Mouse (Mus musculus): ENCODE results near the gene Syne1.

Gene Syne1

DNA sequence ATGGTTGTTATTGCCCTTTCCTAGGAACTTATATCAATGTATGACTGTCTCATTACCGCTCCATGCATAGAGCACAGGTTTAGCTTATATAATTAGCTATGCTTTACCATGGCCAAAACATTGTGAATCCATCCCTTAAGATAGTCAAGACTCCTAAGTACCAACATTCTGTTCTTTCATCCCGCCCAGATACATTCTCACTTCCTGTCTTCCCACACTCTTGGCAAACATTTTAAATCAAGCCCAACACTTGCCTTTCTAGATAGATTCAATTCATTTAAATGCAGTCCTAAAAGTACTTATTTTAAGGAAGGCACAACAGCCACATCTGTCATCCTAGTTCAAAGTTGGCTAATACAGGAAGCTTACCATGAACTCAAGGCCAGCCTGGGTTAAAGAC is 113.5 kb downstream of the Syne1 start:
- no peak for DNase-seq (ENCODE audit: low spot score)

DNA sequence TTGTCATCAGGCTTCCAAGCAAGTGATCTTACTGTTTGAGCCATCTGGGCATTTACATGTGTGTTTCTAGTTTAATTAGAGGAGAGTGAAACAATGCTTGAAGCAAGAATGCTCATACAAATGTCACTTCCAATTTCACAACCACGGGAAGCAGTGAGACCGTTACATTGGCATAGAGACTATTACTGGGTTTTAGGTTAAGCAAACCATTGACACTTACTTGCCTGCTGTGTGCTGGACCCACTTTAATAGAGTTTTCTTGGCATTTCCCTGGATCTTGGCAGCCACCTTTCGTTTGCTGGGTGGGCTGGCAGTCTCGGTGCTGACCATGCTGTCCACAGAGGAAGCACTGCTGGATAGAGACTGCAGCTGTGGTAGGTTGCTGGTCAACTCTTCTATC is 127.3 kb downstream of the Syne1 start:
- DNase-seq (ENCODE audit: low spot score), result no peak

DNA sequence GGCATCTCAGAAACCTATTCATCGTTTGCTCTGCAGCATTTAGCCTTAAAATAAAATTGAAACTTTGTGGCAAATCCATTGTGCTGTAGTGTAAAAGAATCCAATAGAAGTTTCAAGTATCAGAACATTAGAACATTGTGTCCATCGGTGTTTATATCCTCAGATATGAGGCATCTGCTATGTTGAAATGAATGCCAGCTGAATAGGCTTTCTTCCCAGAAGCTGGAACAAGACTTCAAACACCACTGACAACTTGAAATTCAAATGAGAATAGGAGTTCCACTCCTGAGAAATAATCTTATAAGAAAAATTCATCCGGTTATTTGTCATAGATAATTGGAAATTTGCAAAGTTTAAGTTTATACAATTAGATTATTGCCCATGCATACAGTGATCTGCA is 135.6 kb downstream of the Syne1 start:
- no peak for DNase-seq (ENCODE audit: low spot score)

DNA sequence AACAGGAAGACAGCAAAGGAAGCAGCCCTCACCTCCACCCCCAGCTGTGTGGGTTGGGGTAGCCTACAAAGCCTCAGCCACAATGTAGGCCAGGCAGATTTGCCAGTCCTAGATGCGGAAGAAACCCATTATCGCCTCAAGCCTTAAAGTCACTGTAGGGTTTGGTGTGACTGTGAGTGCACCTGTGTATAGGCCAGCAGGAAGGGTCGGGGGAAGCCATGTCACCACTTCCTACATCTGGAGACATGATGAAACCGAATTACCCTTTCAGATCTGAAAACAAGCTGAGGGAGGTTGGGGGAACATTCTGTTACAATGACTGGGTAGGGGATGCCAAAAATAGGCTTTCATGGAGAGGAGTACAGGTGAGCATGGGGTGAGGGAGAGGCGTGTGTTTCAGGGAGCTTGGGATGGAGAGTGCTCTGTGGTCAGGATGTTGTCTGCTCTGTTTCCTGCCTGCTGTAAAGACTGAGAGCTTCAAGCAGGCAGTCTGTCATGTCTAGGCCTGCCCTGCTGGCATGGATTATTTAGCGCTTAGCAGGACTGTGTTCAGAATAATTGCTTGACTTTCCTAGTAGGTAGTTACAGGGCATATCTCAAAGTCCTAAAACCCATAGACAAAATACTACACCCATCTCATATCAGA is 167.0 kb downstream of the Syne1 start:
- DNase-seq (ENCODE audit: low spot score), result no peak

DNA sequence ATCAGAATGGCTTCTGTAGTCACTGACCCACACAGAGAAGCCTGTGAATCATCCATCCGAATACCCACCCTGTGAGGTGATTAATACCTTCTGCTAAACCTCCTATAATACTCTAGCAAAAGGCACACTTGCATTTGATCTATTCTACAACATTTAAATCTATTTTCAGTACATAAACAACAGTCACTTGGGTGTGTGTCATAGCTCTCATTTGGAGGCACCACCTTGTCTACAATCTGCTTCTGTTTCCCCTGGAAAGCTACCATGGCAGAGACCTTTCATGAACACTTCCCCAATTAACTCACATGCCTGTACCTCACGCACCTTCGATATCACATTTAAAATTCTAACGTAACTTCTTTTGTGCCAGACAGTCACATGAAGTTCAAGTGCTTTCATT is 169.7 kb downstream of the Syne1 start:
- DNase-seq (ENCODE audit: low spot score), result no peak

DNA sequence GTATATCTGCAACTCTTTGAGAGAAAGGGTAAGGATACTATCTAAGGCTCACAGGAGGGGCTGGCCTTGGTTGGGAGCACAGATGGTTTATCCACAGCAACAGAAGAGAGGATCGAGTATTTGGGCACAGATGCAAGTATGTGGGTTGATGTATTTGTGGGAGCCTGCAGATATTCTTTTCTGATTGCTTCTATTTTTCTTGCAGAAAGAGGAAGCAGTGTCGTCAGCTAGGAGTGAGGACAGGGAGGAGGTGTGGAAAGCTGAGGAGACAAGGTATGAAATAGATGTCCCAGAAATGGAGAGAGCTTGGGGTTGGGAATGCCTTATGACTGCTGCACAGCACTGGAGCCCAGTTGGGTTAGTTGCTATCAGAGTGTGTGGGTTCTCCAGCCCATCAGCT is 172.3 kb downstream of the Syne1 start:
- no peak for DNase-seq (ENCODE audit: low spot score)

DNA sequence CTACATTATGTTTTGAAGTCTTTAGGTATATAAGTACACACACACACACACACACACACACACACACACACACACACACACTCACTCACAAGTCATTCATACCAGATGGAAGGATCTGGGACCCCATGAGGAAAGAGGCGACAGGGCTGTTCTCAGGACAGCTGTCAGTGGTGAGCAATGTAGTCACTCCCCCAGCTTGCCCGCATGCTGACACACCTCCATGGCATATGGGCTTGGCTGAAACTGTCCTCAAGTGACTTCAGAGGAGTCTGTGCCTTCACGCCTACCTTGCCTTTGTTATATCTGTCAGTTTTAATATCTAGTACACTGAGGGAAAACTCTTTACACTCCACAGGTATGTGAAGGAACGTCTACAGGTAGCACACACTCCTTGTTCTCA is 181.7 kb downstream of the Syne1 start:
- DNase-seq (ENCODE audit: low spot score), result no peak

DNA sequence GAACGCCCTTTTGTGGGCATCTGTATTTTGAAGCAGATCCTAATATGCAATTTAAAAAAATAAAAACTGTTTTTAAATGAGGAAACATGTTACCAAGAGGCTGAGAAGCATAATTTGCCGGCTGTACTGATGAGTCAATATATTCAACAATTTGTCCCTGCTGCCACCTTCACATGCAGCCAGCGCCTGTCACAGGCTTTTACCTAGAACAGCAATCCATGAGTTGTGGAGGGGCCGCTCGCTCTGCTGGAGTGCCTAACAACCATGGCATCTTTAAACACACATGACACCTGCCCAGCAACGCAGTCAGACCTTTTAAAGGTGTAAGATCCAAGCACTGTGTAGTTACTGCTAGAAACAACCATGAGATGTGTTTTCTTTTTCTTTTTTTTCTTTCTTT is 183.0 kb downstream of the Syne1 start:
- DNase-seq (ENCODE audit: low spot score), result no peak

DNA sequence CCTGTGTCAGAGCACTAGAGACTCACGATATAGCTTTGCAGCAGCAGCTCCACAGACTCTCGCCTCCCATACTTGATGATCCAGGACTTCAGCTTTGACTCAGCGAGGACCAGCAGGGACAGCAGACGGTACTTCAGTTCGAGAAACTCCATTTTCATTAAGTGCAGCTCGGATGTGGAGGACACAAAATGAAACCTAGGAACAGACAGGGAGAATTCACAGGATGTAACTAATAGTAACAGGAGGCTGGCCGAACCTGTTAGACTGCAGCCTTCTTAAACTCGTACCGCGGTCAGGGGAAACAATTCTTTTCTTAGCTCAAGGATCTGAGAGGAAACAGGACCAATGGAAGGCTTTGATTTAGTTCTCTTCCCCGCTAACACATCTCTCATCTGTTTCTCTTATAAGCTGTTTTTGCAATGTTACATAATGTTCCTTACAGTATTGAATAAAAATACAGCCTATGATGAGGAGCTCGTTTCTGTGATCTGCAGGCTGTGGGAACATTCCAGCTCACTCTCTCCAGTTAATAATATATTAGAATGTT is 183.7 kb downstream of the Syne1 start:
- DNase-seq (ENCODE audit: low spot score), result no peak

DNA sequence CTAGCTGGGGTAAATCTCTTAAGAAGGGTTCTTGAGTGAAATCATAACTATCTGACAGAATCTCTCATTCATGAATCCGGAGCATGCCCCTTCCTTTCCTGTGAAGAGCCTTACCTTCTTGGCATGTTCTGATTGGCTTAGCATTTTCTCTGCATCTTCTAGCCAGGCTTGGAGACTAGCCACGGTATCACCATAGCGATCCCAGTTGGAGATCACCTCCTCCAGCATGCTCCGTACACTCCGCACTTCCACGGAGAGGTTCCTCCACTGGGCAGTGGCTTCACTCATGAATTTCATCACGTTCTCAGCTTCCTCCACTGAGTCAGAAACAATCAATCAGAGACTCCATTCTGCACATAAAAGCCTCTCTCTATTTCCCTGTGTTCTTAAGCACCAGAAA is 190.7 kb downstream of the Syne1 start:
- DNase-seq (ENCODE audit: low spot score), result no peak

DNA sequence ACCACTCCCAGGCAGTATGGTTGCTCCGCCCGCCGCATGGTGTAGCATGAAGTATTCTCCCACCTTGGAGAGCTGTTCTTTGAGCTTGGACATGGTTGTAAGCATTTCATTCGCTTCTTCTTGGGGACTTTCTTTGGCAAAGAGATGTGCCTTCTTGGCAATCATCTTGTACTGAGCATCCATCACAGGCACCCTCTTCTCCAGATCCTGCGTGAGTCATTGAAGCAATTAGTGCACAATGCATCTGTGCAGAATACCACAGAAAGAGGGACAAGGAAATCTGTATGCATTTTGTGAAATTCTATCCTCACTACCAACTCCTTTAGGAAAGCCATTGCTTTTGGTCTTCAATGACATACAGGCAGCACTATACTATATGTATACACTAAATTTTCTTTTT is 194.7 kb downstream of the Syne1 start:
- DNase-seq (ENCODE audit: low spot score), result no peak

DNA sequence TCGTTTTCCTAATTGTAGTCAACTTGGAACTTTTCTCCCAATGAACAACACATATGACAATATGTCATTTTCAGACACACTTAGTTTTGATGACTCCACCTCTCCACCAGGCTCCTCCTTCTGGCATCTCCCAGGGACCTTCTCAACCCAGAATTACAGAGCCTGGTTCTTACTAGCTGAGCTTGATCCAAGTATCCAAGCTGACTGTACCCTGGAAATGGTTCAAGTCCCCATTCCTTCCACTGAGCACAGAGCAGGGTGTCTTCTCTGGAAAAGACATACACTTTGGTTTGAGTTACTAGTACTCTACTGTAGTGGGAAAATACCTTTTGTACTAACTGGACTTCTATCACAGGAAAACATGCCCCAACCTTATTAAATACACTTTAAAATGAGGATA is 197.9 kb downstream of the Syne1 start:
- DNase-seq (ENCODE audit: low spot score), result no peak

DNA sequence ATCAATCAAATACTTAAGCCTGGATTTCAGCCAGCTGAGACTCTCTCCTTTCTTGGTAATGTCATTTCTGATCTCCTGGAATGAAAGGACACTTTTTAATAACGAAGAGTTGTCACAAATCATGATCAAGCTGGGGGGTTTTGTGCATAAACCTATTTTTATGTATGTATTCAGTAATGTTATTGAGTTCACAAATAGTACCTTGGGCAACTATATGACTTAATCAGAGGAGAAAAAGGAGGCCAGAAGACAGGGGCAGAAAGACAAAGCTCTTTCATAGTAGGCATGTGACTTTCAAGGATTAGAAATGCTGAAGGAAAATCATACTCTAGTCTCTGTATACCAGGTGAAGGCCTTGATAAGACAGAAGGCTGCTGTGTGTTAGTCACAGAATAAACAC is 204.4 kb downstream of the Syne1 start:
- no peak for DNase-seq (ENCODE audit: low spot score)

DNA sequence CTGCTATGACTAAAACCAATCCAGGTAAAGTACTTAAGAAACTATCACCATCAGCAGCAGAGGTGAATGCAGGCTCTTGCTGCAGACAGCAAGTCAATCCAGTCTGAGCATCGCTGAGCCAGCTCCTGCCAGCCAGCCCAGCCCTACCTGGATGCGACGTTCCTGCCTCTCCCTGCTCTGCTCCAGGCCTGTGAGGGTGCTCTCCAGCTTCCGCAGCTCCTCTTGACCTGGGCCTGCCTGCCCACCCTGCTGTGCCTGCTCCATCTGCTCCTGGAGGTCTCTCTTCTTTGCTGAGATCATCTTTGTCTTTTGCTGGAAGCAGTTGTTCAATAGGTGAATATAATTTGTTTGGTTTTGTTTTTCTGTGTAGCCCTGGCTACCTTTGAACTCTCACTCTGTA is 208.1 kb downstream of the Syne1 start:
- DNase-seq (ENCODE audit: low spot score), result no peak

DNA sequence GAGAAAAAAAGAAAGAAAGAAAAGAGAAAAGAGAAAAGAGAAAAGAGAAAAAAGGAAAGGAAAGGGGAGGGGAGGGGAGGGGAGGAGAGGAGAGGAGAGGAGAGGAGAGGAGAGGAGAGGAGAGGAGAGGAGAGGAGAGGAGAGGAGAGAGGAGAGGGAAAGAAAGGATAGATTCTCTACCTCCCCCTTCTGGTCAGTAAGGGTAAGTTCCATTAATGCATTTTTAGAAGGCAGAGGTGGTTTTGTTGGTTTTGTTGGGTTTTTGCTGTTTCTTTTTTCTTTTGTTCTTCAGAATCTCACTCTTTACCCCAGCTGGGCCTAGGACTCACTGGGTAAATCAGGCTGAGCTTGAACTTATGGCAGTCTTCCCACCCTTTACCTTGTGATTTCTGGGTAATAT is 214.9 kb downstream of the Syne1 start:
- DNase-seq (ENCODE audit: low spot score), result no peak

DNA sequence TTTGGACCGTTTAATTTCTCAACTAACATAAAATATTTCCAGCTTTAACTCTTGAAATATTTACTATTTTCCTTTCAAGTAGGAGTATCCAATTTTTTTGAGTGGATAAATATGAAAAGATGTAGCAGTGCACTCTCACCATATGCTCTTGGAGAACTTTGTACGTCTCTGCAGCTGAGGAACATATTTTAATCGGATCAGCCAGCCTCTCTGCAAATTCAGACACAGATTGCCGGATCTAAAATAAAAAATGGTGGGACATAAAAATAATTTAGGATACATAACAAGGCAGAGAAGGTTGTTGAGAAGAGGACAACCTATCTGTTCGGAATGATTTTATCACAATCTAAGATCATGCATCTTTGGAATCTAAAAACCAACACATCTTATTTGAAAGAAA is 218.5 kb downstream of the Syne1 start:
- no peak for DNase-seq (ENCODE audit: low spot score)

DNA sequence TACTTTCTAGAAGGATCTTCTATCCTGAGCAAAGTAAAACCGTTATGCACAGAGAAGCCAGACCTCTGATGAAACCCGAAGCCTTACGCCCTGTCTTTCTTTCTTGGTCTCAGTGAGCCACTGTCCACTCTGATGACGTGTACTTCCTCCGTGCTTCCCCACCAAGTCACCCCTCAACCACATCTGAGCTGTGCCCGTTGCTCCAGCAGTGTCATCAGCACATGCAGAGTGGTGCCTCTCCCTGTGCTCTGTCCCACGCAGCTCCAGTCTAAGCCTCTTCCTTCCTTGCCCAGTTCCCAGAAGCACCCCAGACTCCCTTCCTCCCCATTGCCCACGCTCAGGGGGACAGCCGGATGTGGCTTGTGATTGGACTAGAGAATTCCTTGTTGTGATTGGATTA is 224.6 kb downstream of the Syne1 start:
- DNase-seq (ENCODE audit: low spot score), result no peak

DNA sequence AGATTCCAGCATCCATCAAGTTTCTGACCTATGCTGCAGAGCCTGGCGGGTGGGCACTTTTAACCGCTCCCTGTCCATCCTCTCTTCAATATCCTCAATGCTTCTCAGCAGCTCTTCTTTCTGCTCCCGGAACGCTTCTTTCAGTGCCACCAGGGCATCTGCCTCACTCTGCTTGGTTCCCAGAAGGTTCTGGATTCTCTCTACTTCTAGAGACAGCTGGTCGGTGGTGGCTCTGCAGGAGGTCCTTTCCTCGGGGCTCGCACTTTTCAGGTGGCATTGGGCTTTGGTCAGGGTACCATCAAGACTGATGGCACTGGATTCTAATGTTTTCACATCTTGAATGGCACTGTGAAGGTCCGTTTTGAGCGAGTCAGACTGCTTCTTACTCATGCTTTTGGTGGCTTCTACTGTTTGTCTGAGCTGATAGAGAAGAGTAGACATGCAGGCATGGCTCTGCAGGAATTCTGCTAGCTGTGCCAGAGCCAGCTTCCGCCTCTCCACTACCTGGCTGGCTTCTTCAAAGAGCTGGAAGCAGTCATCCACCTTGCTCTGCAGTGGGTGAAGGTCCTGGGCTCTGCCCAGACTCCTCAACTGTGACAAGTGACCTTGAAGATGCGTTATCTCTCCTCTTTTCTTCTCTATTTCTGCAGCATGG is 227.4 kb downstream of the Syne1 start:
- DNase-seq (ENCODE audit: low spot score), result no peak

DNA sequence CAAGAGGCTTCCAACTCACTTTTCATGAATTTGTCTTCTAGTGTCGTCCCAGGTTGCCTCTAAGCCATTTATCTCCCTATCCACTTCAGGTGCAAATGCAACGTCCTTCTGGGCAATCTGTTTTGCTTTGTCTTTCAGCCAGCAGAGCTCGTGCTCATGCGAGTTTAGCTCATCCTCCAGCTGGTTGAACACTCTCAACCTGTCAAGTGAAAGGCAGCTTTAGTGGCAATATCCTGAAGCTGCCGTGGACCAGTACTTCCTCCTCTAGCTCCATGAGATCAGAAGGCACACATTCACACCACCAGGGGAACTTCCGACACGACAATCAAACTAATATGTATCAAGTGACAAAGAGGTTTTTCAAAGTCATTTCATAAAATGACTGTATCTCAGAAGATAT is 228.7 kb downstream of the Syne1 start:
- no peak for DNase-seq (ENCODE audit: low spot score)

DNA sequence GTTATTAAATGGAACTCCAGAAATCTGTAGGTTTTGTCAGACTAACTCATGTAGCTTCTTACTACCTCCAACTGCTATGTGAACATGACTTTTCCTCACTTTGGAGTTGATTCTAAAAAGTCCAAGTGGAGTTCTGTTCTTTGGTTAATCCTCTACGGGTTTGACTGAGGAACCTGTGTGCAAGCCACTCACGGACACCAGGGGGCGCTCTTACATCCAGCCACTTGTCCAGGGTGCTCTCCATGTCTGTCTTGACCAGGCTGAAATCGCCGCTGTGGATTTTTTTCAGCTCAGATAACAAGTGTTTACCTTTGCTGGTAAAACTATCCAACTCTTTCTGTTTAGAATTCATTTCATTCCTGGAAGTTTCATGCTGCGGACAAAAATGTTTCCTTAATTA is 233.7 kb downstream of the Syne1 start:
- peak; percentile 79 for DNase-seq (ENCODE audit: low spot score)

DNA sequence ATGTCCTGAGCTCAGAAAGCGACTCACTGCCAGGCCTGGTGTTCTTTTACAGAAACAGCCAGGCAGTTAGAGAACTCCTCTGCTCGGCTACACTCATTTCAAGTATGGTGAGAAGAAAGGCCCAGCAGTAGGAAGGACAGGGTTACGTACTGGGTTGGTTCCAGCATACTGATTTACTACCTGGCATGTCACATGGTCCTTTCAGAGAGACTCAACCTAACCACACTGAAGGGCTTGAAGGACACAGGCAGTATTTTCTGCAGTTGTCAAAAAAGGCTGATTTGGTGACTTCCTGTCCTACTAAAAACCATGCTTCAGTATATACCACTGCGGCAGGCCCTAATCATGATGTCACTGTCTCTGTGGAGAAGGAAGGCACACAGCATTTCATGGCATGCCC is 238.8 kb downstream of the Syne1 start:
- DNase-seq (ENCODE audit: low spot score), result no peak

DNA sequence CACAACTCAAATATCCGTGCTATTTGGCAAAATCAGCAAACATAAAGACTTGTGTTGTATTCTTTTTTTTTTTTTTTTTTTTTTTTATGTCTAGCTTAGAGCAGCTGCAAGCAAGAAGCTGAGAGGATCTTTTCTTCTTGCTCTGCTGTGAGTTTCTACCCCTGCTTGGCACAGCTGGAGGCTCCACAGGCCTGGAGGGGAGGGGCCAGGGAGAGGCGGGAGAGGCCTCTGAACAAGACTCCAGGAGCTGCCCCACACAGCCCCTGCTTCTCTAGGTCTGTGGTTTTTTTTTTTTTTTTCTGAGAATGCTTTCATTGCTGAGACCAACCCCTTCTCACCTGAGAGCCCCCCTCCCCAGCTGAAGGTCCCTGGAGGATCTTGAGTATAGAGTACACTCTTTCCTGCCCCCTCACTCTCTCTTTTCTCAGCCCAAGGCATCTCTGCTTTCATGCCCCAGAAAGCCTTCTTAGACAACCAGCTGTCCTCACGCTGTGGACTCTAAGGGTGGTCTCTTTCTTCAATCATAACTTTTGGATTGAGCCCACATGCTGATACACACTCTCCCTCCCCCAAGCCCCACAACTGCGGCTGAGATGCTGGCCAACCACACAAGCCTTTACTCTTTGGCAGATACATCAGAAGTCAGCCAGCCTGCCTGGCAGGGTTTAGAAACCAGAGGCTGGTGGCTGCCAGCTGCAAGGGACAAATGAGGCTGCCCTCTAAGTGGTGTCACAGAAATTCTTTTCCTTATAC is 241.1 kb downstream of the Syne1 start:
- DNase-seq (ENCODE audit: low spot score), result no peak

DNA sequence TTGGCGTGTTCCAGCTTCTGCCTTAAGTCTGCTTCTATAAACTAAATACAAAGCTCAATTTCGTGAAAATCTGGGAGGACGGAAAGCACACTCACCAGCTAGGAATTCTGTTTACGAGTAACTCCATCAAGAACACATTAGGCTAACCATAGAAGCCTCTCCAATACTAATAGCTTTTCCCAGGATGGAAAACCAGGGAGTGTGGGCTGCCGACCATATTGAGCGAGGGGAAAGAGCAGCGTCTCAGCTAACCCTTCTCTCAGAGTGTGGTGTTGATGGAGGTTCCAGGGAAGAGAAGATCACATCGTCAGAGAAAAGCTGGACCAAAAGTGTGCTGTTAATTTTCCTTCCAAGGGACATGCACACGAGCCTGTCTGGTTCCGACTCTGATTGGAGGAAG is 241.9 kb downstream of the Syne1 start:
- DNase-seq (ENCODE audit: low spot score), result no peak
